Mouse (Mus musculus): Measurements from ENCODE around the gene Lmbrd2. TPM values are rescaled to one million over a fixed set of nuclear protein-coding genes. Genes with fewer than 3 reads are reported as not detected.

Lmbrd2 gene
- 10 to 100 TPM; 13.4 to 14.2 TPM for total RNA-seq (2023)

DNA sequence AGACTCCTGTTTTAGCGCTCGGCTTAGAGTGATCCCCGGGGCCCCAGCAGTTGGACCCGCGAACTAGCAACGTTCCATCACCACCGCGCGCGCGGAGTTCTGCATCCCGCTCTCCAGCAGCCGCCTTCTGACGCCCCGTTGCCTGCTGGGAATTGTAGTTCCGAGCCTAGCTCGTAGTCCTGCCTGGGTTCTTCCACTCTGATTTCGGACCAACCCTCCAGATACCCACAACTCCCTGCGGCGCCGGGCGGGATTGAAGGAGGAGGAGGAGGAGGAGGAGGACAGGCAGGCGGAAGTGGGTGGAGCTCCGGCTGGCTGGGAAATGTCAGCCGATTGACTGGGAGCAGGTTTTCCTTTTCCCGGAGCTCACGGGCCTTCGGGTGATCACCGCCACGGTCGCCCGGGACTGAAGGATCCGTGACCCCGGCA, at the start of gene Lmbrd2:
Gene Lmbrd2 (plus strand): TSS at position 299 of the 429 bp plus-strand sequence.

DNA sequence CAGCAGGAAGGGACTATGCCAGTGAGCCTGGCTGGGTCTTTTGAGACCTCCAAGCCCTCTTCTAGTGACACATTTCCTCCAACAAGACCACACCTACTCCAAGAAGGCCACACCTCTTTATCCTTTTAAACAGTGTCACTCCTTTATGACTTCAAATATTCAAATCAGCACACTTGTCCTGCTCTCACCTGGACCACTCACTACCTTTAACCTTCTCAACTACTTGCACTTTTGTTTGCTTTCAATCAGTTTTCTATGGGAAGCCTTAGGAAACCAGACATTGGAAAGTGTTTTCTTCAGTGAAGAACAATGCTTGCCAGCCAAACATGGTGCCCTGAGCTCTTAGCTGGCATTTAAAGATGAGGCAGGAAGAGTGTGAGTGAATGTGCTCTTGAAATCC, 15.0 kb downstream of the Lmbrd2 start, which contains the start of gene Skp2:
Gene Skp2 (minus strand): TSS at position 101 of the 400 bp plus-strand sequence.

Other genes with a start within 250 kb of the Lmbrd2 start
- not detected for gene Ranbp3l, start 172.6 kb upstream of the Lmbrd2 start, total RNA-seq (2023)
- 10 to 100 TPM; 17.5 to 21.9 TPM for gene Nadk2, start 69.3 kb upstream of the Lmbrd2 start, total RNA-seq (2023)
- 1 to 10 TPM; 3.5 to 4.0 TPM for gene Skp2, start 14.9 kb downstream of the Lmbrd2 start, total RNA-seq (2023)
- not detected for gene Ugt3a1, start 136.3 kb downstream of the Lmbrd2 start, total RNA-seq (2023)
- gene Ugt3a2, start 195.0 kb downstream of the Lmbrd2 start, total RNA-seq (2023): not detected

Data from B cell, adult 67 days (primary cell).